Mouse (Mus musculus): ENCODE measurements around the gene Psmb5.

DNA sequence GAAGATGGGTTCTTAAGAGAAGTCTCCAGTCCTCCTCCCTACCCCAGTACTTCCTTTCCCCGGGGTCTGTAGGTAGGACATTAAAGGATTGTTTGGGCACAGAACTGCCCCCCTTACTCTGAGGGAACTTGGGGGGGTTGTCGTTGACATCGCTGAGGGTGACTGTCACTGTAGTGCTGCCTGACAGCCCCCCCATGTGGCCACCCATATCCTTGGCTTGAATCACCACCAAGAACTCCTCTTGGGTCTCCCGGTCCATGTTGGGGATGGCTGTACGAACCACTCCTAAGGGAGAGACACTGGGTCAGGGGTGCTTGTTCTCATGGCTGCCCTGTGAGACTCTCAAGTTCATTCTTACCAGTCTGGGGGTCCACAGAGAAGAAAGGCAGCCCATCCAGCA lies 20.4 kb upstream of the Psmb5 start:
- TF ChIP-seq CTCF (IDR thresholded peaks at IDR 0.05; ENCODE audit: control insufficient read depth, insufficient read depth, insufficient read length) = no peak
- no peak for TF ChIP-seq USF1 (IDR thresholded peaks at IDR 0.05; ENCODE audit: low read depth)
- TF ChIP-seq MAX (IDR thresholded peaks at IDR 0.05) = no peak
- no peak for TF ChIP-seq MYOG (IDR thresholded peaks at IDR 0.05; ENCODE audit: control insufficient read depth, extremely low read depth, insufficient read length)
- no peak for TF ChIP-seq MYOD1 (IDR thresholded peaks at IDR 0.05; ENCODE audit: control insufficient read depth, insufficient read length, low read depth)
- TF ChIP-seq CEBPB (IDR thresholded peaks at IDR 0.05; ENCODE audit: low read depth) = no peak
- TF ChIP-seq FOSL1 (IDR thresholded peaks at IDR 0.05; ENCODE audit: insufficient read depth, low read length, poor library complexity, severe bottlenecking) = no peak
